Mouse (Mus musculus) spleen, postnatal 4 days (tissue): ENCODE measurements around the gene Gm17087.

ENCODE experiments used
- DNase-seq, 2 experiments: peaks; one replicate each; pipeline ENCODE4 v3.0.0; 2022; ENCODE audit warnings: low spot score in 2 of 2

Gene Gm17087

DNA sequence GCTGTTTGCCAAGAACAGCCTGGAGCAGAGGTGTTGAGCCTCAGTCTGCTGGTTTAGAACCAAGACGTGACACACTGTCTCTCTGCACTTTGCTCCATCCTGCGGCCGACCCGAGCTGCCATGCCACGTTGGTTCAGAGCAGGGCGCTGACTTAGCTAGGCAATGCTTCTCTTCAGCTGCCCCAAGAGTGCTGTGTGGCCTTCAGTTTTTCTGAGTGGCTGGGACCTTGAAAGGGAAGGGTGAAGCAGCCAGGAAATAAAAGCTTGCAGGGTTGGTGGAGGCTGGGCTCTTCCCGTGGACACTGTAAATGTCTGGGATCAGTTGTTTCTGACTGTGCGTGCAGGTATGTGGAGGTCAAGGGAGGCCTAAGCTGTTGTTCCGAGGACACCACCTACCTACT is 20.4 kb downstream of the Gm17087 start:
- no peak for DNase-seq

DNA sequence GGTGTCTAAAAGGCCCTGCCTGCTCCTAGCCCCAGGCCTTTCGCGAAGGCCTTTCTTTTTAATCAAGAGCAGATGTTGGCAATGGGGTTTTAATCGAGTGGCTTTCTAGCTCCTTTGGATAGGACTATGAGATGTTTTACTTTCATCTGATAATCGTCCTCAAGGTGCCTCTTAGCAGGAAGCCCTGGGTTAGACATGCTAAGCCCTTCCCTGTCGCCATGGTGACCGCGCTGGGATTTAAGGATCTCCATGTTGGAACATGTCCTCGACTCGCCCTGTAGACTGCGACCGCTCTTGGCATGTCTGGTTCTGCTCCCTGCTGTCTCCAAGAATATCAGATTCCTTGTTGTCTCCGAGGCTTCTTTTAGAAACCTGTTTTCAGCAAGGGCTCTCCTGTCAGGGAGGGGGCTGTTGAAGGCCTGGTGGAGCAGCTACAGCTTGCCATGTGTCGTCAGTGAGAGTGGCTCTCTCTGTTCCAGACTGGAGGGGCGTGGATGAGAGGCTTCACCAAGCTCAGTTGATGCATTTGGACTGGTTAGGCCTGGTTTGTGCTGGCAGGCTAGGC is 24.7 kb downstream of the Gm17087 start:
- DNase-seq = no peak

DNA sequence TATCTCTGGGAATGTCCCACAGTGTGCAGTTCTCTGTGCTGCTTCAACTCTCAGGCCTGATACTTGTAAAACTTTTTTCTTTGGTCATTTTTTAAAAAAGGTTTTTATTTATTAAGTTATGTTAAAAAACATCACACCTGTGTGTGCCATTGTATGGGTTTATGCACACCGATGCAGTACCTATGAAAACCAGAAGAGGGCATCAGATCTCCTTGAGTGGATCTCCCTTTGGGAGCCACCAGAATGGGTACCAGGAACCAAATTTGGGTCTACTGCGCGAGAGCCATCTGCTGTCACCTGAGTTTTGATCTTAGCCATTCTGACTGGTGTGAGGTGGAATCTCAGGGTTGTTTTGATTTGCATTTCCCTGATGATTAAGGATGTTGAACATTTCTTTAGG is 28.6 kb downstream of the Gm17087 start:
- no peak for DNase-seq

DNA sequence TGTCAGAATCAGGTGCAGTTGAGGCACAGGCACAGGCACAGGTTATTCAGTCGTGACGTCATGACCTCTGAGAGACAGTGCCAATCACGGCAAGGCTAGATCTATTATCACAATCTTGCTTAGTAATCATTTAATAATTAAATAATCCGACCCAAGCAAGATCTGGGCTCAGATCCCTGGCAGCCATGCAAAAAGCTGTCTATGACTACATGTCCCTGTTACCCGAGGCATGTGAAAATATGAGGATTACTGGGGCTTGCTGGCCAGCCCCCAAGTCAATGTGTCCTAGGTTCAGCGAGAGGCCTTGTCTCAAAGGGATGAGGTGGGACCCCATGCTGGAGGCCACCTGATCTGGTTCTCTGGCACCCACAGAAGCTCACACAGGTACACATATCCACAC is 30.2 kb downstream of the Gm17087 start:
- no peak for DNase-seq

DNA sequence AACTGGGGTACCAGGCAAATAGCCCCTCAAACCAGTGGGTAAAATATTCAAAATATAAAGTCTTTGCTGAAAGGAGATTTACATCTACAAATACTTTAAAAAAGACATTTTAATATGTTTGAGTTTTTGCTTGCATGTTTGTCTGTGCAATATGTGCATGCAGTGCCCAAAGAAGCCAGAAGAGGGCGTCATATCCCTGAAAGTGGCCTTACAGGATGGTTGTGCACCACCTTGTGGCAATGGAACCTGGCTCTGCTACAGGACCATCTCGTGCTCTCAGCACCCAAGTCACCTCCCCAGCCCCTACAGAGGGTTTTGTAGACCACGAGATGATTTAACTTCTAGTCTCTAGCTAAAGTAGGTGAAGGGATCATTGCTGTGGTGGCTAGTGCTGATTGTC is 32.9 kb downstream of the Gm17087 start:
- DNase-seq = no peak

DNA sequence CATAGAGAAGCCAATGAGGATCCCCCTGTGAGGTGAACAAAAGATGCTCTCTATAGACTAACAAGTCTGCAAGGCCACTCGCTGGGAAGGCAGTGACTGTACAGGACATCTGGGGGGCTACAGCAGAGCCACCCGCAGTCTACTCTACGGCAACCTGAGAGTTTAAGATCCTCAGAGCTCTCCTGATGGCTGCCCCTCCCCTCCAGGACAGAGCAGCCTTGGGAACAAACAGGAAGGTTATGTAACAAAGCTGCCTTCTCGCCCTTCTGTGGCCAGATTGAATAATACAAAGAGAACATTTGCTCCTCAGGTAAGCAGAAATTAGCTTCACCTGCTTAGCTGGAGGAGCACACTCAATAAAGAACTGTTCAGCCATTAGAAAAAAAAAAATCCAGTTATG is 34.1 kb downstream of the Gm17087 start:
- DNase-seq = no peak

DNA sequence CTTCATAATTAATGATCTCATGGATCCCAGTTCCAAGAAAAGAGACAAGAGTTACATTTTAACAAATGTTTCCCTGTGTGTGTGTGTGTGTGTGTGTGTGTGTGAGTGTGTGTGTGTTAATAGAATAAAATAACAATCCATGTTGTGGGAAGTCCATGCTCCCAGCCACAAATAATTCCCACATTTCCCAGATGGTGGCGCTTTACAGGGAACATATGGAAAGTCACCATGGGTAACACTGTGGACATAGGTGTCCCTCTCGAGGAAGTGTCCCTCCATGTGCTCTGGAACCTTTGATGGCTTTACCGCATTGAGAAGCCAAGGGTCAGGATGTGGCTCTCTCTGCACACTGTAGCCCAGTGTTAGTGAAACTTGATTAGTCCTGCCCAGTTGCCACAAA is 38.1 kb downstream of the Gm17087 start:
- no peak for DNase-seq

DNA sequence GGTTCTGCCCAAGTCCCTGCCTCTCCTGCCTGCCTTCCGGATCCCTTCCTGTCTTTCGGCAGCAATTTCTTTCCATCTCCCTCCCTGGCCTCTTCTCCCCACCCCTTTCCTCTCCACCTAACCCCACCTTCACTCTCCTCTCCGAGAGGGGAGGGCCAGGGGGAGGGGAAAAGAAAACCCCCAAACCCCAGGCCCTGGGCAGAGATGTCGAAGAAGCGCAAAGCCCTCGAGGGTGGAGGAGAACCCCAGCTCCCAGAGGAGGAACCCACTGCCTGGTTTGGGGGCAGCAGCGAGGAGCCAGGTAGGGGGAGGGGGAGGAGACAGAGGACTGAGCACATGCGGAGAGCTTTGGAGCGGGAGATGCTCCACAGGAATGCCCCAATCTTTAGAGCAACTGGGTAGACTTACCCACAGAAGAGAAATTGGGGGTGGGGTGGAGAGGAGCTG is 39.9 kb downstream of the Gm17087 start:
- DNase-seq = no peak

DNA sequence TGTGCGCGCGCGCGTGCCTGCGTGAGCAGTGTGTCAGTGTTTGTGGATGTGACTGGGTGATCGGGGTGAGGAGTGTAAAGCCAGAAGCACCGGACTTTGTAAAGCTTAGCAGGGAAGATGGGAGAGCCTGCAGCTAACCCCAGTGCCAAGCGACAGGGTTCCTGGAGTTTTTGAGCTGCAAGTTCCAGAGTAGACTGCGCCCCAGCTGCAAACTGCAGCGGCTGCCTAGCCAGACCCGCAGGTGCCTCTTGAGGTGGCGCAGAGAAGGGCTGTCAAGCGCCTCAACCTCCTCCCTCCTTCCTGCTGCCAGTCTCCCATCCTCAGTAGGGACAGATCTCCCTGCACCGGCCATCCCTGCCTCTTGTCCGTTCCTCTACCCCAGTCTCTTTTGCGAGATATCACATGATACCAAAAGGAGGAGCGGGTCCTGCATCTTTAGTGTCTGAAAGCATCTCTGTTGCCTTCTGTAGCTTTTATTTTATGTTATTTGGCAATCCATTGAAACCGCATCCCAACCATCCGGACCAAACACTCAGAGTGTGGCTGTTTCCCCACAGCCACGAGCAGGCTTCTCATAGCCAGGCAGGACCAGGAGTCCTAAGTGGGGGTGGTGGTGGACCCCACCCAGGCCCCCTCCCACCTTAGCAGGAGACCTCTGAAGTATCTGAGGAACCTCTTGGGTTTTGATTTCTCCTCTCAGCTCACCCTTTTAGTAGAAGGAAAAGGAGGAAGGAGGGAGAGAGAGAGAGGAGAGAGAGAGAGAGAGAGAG is 40.6 kb downstream of the Gm17087 start:
- no peak for DNase-seq

DNA sequence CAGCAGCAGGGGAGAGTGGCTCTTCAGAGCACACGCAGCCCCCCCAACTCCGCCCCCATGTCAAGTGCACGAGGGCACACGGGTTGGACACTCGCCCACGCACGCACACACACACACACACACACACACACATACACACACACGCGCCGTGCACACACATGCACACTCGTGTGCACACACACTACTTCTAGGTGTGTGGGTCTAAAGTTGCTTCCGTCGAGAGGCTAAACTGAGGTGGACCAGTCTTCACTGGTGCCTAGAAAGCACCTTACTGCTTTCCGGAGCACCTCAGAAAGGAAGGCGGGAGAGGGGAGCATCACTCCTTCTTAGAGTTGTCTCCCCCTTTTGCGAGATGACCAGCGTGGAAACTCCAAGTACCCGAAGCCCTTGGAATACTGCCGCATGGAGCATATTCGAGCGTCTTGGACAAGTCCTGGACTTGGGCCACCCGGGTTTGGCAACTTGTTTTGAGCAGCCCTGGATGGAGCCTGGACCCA is 41.5 kb downstream of the Gm17087 start, which contains the start of gene Pde10a:
Gene Pde10a (plus strand): TSS at position 148 of the 497 bp plus-strand sequence.
- DNase-seq = no peak

DNA sequence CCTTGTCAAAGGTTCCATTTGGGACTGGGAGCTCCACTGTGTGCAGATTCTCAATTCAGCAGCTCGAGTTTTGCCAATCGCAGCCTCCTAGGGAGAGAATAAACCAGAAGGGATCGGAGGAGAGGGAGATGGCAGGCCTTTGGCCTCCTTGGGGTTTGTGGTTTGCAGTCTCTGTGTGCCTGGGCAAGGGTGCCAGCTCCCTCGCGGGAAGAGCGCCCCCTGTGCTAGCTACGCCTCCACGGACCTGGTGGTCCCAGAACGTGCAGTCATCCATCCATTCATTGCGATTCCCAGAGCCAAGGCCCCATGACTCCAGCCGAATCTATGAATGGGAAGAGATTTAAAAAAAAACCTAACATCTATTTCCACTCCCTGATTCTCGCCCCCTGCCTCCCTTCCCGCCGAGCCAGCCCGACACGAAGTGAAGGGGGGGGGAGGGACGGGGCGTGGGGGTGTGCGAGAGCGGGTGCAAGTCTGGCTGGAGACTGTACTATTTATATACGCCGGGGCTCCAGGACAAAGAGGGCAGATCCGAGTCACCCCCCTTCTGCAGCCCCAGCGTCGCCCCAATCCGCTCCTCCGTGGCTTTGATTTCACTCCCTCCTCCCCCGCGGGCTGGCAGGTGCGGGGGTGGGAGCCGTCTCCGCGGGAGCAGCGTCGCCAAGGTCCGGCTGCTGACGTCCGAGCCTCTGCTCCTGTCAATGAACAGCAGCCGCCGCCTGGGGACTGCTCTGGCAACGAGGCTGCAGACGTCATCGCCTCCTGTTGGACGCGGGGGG is 42.2 kb downstream of the Gm17087 start:
- DNase-seq = no peak

DNA sequence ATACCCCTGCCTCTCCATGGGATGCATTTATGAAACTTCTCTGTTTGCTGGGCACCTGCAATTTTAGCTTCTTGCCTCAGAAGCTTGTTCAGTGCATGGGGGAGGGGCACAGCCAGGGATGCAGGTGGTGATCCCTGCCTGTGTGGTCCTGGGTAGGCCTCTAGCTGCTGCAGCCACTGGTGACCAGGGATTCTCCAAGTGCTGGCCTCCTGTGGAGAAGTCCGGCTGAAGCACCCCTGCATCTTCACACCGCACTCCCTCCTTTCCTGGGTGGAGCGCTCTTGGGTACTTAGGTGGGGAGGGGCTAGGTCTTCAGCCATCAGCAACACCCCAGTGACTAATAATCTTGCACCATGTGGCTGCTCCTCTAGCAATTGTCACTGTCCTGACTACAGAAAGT is 42.8 kb downstream of the Gm17087 start:
- no peak for DNase-seq

DNA sequence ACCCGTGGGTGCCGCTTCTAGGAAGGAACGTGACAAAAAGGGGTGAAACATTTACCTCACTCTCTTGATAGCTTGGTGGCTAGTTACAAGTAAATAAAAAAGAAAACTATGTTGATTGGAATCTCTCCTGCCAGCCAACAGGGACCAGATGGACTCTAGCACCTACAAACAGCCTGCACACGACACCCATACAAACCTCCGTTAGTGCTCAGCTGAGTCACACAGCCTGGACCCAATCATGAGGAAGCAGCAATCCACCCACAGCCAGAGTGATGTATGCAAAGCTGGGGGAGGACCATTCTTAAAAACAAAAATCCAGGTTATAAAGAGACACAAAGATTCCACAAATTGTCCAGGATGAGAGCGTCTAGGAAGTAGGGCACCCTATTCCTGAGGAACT is 50.7 kb downstream of the Gm17087 start:
- DNase-seq = no peak
